Mouse (Mus musculus) bone marrow macrophage, adult 2 months (primary cell): ENCODE data around the gene Elof1. TPM values are rescaled to one million over a fixed set of nuclear protein-coding genes. Genes with fewer than 3 reads are reported as not detected.
A peak's percentile ranks its signal among the peaks of the same experiment; 100 is the strongest.

ENCODE experiments used
- H3K27ac ChIP-seq: 2 replicates; pipeline ENCODE4 v1.5.1; 2012; ENCODE audit warnings: low read depth, low read length; ENCODE audit not compliant: insufficient read depth
- H3K4me1 ChIP-seq: 2 replicates; pipeline ENCODE4 v1.6.1; 2012; ENCODE audit warnings: low read length; ENCODE audit not compliant: control insufficient read depth, insufficient read depth
- H3K4me3 ChIP-seq: 2 replicates; pipeline ENCODE4 v1.5.1; 2012; ENCODE audit warnings: mild to moderate bottlenecking, low read length, moderate library complexity; ENCODE audit not compliant: insufficient read depth
- CTCF ChIP-seq: IDR thresholded peaks from 2 replicates; pipeline ENCODE4 v1.5.1; 2012; ENCODE audit warnings: low read depth, mild to moderate bottlenecking, low read length, moderate library complexity
- POLR2A ChIP-seq: IDR thresholded peaks from 2 replicates; pipeline ENCODE4 v1.6.1; 2012; ENCODE audit warnings: mild to moderate bottlenecking, low read depth, low read length, borderline replicate concordance
- polyA plus RNA-seq: library from polyadenylated mRNA; stranded (reverse); fragments of >200 nt; gene quantifications from 2 replicates; pipeline ENCODE4 v1.2.4, GENCODE M21; 2012; ENCODE audit not compliant: missing spikeins, insufficient read depth, insufficient read length

The Elof1 gene
- polyA plus RNA-seq, 1 experiment: 62.3 TPM

GRCm38 (mm10) chr9:22072276-22072675 is 44.7 kb downstream of the Elof1 start:
- Histone ChIP-seq H3K4me3 (no peak overlapping the region), H3K4me1 (no peaks in the 10 kb centered on the region; the same call in 1 of the 2 replicates), H3K27ac (no peak overlapping the region)
- TF ChIP-seq CTCF (no peak), POLR2A (no peak)

- H3K27ac ChIP-seq: peak within 1 kb of the TSS; percentile 68
- TF ChIP-seq POLR2A (no peak), CTCF (no peak)
- H3K4me3 ChIP-seq: peak within 1 kb of the TSS; percentile 85
Measured at GRCm38 (mm10) chr9:22070791-22071573, 46.0 kb downstream of the Elof1 start, which contains the start of the genes Gm49318 and Zfp653. TSS of gene Gm49318 (minus strand) at chr9:22071259. TSS of gene Zfp653 (minus strand) at chr9:22071376.

DNA sequence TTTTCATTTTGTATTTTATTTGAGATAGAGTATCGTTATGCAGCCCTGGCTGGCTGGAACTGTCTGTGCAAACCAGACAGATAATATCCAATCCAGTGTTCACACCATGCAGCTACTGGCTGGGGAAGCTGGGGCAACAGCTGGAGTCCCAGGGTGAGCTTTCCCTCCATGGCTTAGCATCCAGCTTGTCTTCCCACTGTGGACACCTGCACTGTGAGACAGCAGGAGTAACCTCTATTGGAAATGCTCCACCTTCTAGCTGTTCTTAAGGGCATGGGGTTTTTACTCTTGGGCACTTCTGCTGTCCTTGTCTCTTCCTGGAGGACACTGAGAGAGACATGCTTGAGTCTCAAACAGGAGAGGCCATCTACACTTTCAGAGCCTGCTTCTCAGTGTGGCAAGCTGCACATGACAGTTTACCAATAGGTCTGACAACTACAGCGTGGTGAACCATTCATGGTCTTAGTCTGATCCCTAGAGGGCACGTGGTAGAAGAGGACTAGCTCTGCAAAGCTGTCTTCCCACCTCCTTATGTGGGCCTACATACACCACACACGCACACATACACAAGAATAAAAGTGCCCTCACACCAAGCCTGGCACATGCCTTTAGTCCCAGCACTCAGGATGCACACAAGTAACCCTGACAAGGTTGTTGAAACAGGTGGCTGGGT is 47.0 kb downstream of the Elof1 start:
- no peak for TF ChIP-seq POLR2A
- no peak for TF ChIP-seq CTCF
- H3K27ac ChIP-seq: no peak overlapping the region
- no peaks in the 10 kb centered on the region; the same call in 1 of the 2 replicates for H3K4me1 ChIP-seq
- H3K4me3 ChIP-seq: peak overlapping the region; percentile 55

More at GRCm38 (mm10) chr9:22070791-22071573, 46.0 kb downstream of the Elof1 start, which contains the start of the genes Gm49318 and Zfp653:
- no peaks in the 10 kb centered on the region; the same call in 1 of the 2 replicates for H3K4me1 ChIP-seq

GRCm38 (mm10) chr9:22067195-22067594 is 49.8 kb downstream of the Elof1 start:
- no peak overlapping the region for H3K27ac ChIP-seq
- H3K4me1 ChIP-seq: no peaks in the 10 kb centered on the region; the same call in 1 of the 2 replicates
- H3K4me3 ChIP-seq: no peak overlapping the region
- no peak for TF ChIP-seq CTCF
- no peak for TF ChIP-seq POLR2A

GRCm38 (mm10) chr9:22066433-22066832 is 50.5 kb downstream of the Elof1 start:
- H3K4me3 ChIP-seq: no peak overlapping the region
- TF ChIP-seq POLR2A: no peak
- peak; percentile 83 for TF ChIP-seq CTCF
- H3K4me1 ChIP-seq: no peaks in the 10 kb centered on the region; the same call in 1 of the 2 replicates
- H3K27ac ChIP-seq: no peak overlapping the region

DNA sequence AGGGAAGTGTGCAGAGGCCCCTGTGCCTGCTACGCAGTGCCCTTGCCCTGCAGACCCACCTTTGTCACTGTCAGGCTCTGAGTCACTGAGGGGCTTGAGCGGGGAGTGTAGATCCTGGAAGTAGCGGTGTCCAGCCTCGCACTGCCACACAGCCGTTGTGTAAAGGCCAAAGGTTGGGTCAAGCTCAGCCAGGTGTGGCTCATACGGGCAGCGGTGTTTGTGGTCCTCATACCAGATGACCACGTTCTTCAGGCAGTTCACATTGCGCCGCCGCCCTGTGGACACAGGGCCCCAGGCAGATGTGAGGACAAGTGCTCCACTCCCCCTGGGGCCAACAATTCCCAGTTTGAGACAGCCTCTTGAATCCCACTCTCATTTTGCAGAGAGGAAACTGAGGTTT is 51.3 kb downstream of the Elof1 start:
- no peak overlapping the region for H3K4me3 ChIP-seq
- H3K27ac ChIP-seq: no peak overlapping the region
- no peaks in the 10 kb centered on the region; the same call in 1 of the 2 replicates for H3K4me1 ChIP-seq
- TF ChIP-seq POLR2A (no peak), CTCF (no peak)

- Histone ChIP-seq H3K27ac (no peak overlapping the region), H3K4me3 (no peak overlapping the region), H3K4me1 (no peaks in the 10 kb centered on the region)
- TF ChIP-seq CTCF: no peak
- no peak for TF ChIP-seq POLR2A
Measured at GRCm38 (mm10) chr9:22064341-22064740, 52.6 kb downstream of the Elof1 start.

Other genes with a start within 250 kb of the Elof1 start
- 26.9 and 32.4 TPM in 2 replicates for gene Rab3d, start 199.0 kb downstream of the Elof1 start, polyA plus RNA-seq
- 4.3 and 5.1 TPM in 2 replicates for gene Ccdc159, start 189.7 kb downstream of the Elof1 start, polyA plus RNA-seq
- gene Tmem205, start 189.6 kb downstream of the Elof1 start, polyA plus RNA-seq: 57.2 and 63.0 TPM in 2 replicates
- 5.8 and 6.0 TPM in 2 replicates for gene Plppr2, start 180.1 kb downstream of the Elof1 start, polyA plus RNA-seq
- 4.2 and 5.7 TPM in 2 replicates for gene Swsap1, start 161.4 kb downstream of the Elof1 start, polyA plus RNA-seq
- gene Epor, start 153.7 kb downstream of the Elof1 start, polyA plus RNA-seq: 1.1 and 1.4 TPM in 2 replicates
- gene Rgl3, start 127.7 kb downstream of the Elof1 start, polyA plus RNA-seq: 5.2 and 9.5 TPM in 2 replicates
- gene Ccdc151, start 114.5 kb downstream of the Elof1 start, polyA plus RNA-seq: 1.5 TPM in 1 of 2 replicates, not detected in the other
- gene Prkcsh, start 114.4 kb downstream of the Elof1 start, polyA plus RNA-seq: 64.1 and 65.9 TPM in 2 replicates
- gene Elavl3, start 65.1 kb downstream of the Elof1 start, polyA plus RNA-seq: 0.19 TPM in 1 of 2 replicates, not detected in the other
- not detected in 2 replicates for gene Gm49318, start 45.9 kb downstream of the Elof1 start, polyA plus RNA-seq
- 9.5 and 10.3 TPM in 2 replicates for gene Zfp653, start 45.8 kb downstream of the Elof1 start, polyA plus RNA-seq
- gene Ecsit, start 31.7 kb downstream of the Elof1 start, polyA plus RNA-seq: 5.7 and 7.0 TPM in 2 replicates
- gene Cnn1, start 18.0 kb downstream of the Elof1 start, polyA plus RNA-seq: 1.6 and 1.9 TPM in 2 replicates
- gene Acp5, start 18.5 kb upstream of the Elof1 start, polyA plus RNA-seq: 9.9 and 12.3 TPM in 2 replicates
- gene Pigyl, start 39.7 kb upstream of the Elof1 start, polyA plus RNA-seq: 19.5 and 22.5 TPM in 2 replicates
- gene Zfp872, start 70.9 kb upstream of the Elof1 start, polyA plus RNA-seq: not detected in 2 replicates
- 19.4 and 26.0 TPM in 2 replicates for gene Zfp809, start 108.5 kb upstream of the Elof1 start, polyA plus RNA-seq
- 0.31 TPM in 1 of 2 replicates, not detected in the other for gene Zfp599, start 142.7 kb upstream of the Elof1 start, polyA plus RNA-seq
- gene Zfp810, start 190.5 kb upstream of the Elof1 start, polyA plus RNA-seq: 10.7 TPM in 2 replicates